Mouse (Mus musculus): ENCODE data around the gene Btk. TPM values are rescaled to one million over a fixed set of nuclear protein-coding genes. Genes with fewer than 3 reads are reported as not detected.

The Btk gene
- polyA plus RNA-seq, 2 experiments = 1.8 to 2.3 TPM

- H3K27me3 ChIP-seq (ENCODE audit: control insufficient read depth, insufficient read depth, low read length) = no peaks in the 10 kb centered on the region
- no peak overlapping the region for H3K4me2 ChIP-seq (replicated peaks; ENCODE audit: low read depth, low read length, severe bottlenecking)
- H3K9ac ChIP-seq (ENCODE audit: low read depth, low read length, severe bottlenecking) = no peak overlapping the region
- ATAC-seq (ENCODE audit: low FRiP score, low read depth) = no peak
- H3K27ac ChIP-seq (replicated peaks; ENCODE audit: low read depth, low read length) = no peak overlapping the region
- H3K4me3 ChIP-seq (replicated peaks; ENCODE audit: low read length) = no peak overlapping the region
- no peaks in the 10 kb centered on the region for H3K9me3 ChIP-seq (ENCODE audit: control insufficient read depth, low read length)
- WGBS = 93% methylated on average over 3 of the region's 3 CpGs
- no peaks in the 10 kb centered on the region for H3K4me1 ChIP-seq (ENCODE audit: control insufficient read depth, insufficient read depth, low read length)
- no peak for DNase-seq (ENCODE audit: low spot score)
- TF ChIP-seq POLR2A (IDR thresholded peaks at IDR 0.05; ENCODE audit: borderline replicate concordance, extremely low read depth, insufficient read depth, insufficient read length) = no peak
- H3K36me3 ChIP-seq (ENCODE audit: control insufficient read depth, insufficient read depth, low read length) = peaks cover 12% of the 10 kb centered on the region
These were observed 5.6 kb upstream of the Btk start for GRCm38 (mm10) chrX:134588997-134589396.

GRCm38 (mm10) chrX:134588261-134588660 is 4.9 kb upstream of the Btk start:
- ATAC-seq (ENCODE audit: low FRiP score, low read depth) = no peak
- no peak overlapping the region for H3K4me2 ChIP-seq (replicated peaks; ENCODE audit: low read depth, low read length, severe bottlenecking)
- no peak overlapping the region for H3K27ac ChIP-seq (replicated peaks; ENCODE audit: low read depth, low read length)
- H3K36me3 ChIP-seq (ENCODE audit: control insufficient read depth, insufficient read depth, low read length) = peaks cover 12% of the 10 kb centered on the region
- H3K9ac ChIP-seq (ENCODE audit: low read depth, low read length, severe bottlenecking) = no peak overlapping the region
- no peak for DNase-seq (ENCODE audit: low spot score)
- 78% methylated on average over 4 of the region's 4 CpGs for WGBS
- H3K9me3 ChIP-seq (ENCODE audit: control insufficient read depth, low read length) = no peaks in the 10 kb centered on the region
- H3K4me1 ChIP-seq (ENCODE audit: control insufficient read depth, insufficient read depth, low read length) = no peaks in the 10 kb centered on the region
- no peak for TF ChIP-seq POLR2A (IDR thresholded peaks at IDR 0.05; ENCODE audit: borderline replicate concordance, extremely low read depth, insufficient read depth, insufficient read length)
- no peak overlapping the region for H3K4me3 ChIP-seq (replicated peaks; ENCODE audit: low read length)
- H3K27me3 ChIP-seq (ENCODE audit: control insufficient read depth, insufficient read depth, low read length) = no peaks in the 10 kb centered on the region

GRCm38 (mm10) chrX:134586447-134586846 is 3.1 kb upstream of the Btk start:
- 34% methylated on average over 8 of the region's 8 CpGs for WGBS
- H3K4me2 ChIP-seq (replicated peaks; ENCODE audit: low read depth, low read length, severe bottlenecking) = peak overlapping the region; percentile 58
- TF ChIP-seq POLR2A (IDR thresholded peaks at IDR 0.05; ENCODE audit: borderline replicate concordance, extremely low read depth, insufficient read depth, insufficient read length) = no peak
- peaks cover 12% of the 10 kb centered on the region for H3K36me3 ChIP-seq (ENCODE audit: control insufficient read depth, insufficient read depth, low read length)
- no peak for DNase-seq (ENCODE audit: low spot score)
- peak overlapping the region; percentile 70 for H3K9ac ChIP-seq (ENCODE audit: low read depth, low read length, severe bottlenecking)
- no peak for ATAC-seq (ENCODE audit: low FRiP score, low read depth)
- H3K4me1 ChIP-seq (ENCODE audit: control insufficient read depth, insufficient read depth, low read length) = no peaks in the 10 kb centered on the region
- no peaks in the 10 kb centered on the region for H3K9me3 ChIP-seq (ENCODE audit: control insufficient read depth, low read length)
- H3K27ac ChIP-seq (replicated peaks; ENCODE audit: low read depth, low read length) = no peak overlapping the region
- peak overlapping the region; percentile 48 for H3K4me3 ChIP-seq (replicated peaks; ENCODE audit: low read length)
- H3K27me3 ChIP-seq (ENCODE audit: control insufficient read depth, insufficient read depth, low read length) = no peaks in the 10 kb centered on the region

- Histone ChIP-seq H3K36me3 (ENCODE audit: control insufficient read depth, insufficient read depth, low read length) (peaks cover 9% of the 10 kb centered on the region; the same call in 1 of the 2 replicates), H3K27me3 (ENCODE audit: control insufficient read depth, insufficient read depth, low read length) (no peaks in the 10 kb centered on the region), H3K9ac (ENCODE audit: low read depth, low read length, severe bottlenecking) (peak within 1 kb of the TSS; percentile 70), H3K27ac (replicated peaks; ENCODE audit: low read depth, low read length) (peak within 1 kb of the TSS; percentile 86), H3K4me2 (replicated peaks; ENCODE audit: low read depth, low read length, severe bottlenecking) (peak within 1 kb of the TSS; percentile 58), H3K9me3 (ENCODE audit: control insufficient read depth, low read length) (no peaks in the 10 kb centered on the region), H3K4me1 (ENCODE audit: control insufficient read depth, insufficient read depth, low read length) (no peaks in the 10 kb centered on the region), H3K4me3 (replicated peaks; ENCODE audit: low read length) (peak within 1 kb of the TSS; percentile 48)
- peak; percentile 95 for DNase-seq (ENCODE audit: low spot score)
- WGBS = 19% methylated on average over 45 of the region's 45 CpGs
- peak; percentile 97 for ATAC-seq (ENCODE audit: low FRiP score, low read depth)
- peak; percentile 93; the same call in 1 of the 2 replicates for TF ChIP-seq POLR2A (IDR thresholded peaks at IDR 0.05; ENCODE audit: borderline replicate concordance, extremely low read depth, insufficient read depth, insufficient read length)
These were observed 2.0 kb upstream of the Btk start, which contains the start of gene Rpl36a for GRCm38 (mm10) chrX:134585103-134586002. Rpl36a (plus strand) TSS chrX:134585654.

GRCm38 (mm10) chrX:134582270-134582669 is 1.1 kb downstream of the Btk start:
- TF ChIP-seq POLR2A (IDR thresholded peaks at IDR 0.05; ENCODE audit: borderline replicate concordance, extremely low read depth, insufficient read depth, insufficient read length) = no peak
- Histone ChIP-seq H3K27ac (replicated peaks; ENCODE audit: low read depth, low read length) (no peak overlapping the region), H3K9me3 (ENCODE audit: control insufficient read depth, low read length) (no peaks in the 10 kb centered on the region), H3K4me2 (replicated peaks; ENCODE audit: low read depth, low read length, severe bottlenecking) (no peak overlapping the region), H3K4me3 (replicated peaks; ENCODE audit: low read length) (no peak overlapping the region), H3K27me3 (ENCODE audit: control insufficient read depth, insufficient read depth, low read length) (no peaks in the 10 kb centered on the region), H3K4me1 (ENCODE audit: control insufficient read depth, insufficient read depth, low read length) (no peaks in the 10 kb centered on the region), H3K9ac (ENCODE audit: low read depth, low read length, severe bottlenecking) (no peak overlapping the region), H3K36me3 (ENCODE audit: control insufficient read depth, insufficient read depth, low read length) (0 out of 2 replicates have a peak, but pooled peaks cover 3% of the 10 kb centered on the region)
- no peak for DNase-seq (ENCODE audit: low spot score)
- WGBS = 72% methylated on average over 6 of the region's 11 CpGs
- no peak for ATAC-seq (ENCODE audit: low FRiP score, low read depth)

Measured in limb, embryonic 14.5 days (tissue).